Mouse (Mus musculus): Measurements from ENCODE around the gene Mymx.

The Mymx gene

GRCm38 (mm10) chr17:45589844-45590243 is 12.1 kb downstream of the Mymx start:
- DNase-seq (ENCODE audit: low spot score) = no peak

GRCm38 (mm10) chr17:45589236-45589635 is 12.7 kb downstream of the Mymx start:
- DNase-seq (ENCODE audit: low spot score) = no peak

GRCm38 (mm10) chr17:45588370-45588769 is 13.5 kb downstream of the Mymx start:
- no peak for DNase-seq (ENCODE audit: low spot score)

DNA sequence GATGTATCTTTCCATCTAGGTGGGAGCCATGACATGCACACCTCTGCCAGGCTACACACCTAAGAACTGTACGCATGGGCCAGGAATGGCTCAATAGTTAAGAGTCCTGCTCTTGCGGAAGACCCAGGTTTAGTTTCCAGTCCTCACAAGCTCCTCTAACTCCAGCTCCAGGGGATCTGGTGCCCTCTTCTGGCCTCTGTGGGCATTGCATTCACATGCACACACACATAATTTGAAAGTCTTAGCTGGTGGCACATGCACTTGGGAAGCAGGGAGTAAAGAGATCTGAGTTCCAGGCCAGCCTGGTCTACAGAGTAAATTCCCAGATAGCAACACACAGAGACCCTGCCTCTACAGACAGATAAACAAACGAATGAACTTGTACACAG is 15.5 kb downstream of the Mymx start:
- no peak for DNase-seq (ENCODE audit: low spot score)

- no peak for DNase-seq (ENCODE audit: low spot score)
These were observed 16.0 kb downstream of the Mymx start for GRCm38 (mm10) chr17:45585725-45586448.

DNA sequence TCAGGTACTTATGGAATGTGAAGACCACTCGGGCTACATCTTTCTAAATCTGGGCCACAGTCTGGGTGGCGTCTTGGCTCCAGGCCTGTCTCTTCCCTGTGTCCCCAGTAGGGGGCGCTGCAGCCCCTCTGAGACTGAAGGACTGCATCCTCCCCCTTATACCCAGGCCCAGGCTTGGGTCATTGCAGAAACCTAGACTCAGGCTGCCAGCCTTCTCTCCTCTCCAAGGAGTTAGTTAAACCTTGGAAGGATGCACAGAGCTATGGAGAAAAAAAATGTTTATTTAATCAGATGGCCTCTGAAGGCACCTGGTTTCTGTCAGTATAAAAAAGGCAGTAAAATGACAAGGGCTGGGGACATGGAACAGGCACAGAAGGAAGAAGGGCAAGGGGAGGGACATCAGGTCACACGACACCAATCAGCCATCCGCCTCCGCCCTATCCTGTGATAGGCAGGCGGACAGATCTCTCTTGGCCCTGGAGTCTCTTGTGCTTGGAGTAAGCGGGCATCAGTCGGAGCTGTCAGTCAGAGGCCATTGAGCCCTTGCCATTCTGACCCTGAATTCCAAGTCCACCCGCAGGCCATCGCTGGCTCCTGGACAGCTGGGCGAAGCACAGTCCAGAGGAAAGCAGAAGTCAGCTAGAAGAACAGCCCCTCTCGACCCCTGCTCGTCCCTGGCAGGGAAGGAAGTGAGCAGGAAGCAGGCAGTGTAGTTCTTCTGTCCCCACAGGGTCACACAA is 16.8 kb downstream of the Mymx start:
- DNase-seq (ENCODE audit: low spot score) = peak; percentile 61

DNA sequence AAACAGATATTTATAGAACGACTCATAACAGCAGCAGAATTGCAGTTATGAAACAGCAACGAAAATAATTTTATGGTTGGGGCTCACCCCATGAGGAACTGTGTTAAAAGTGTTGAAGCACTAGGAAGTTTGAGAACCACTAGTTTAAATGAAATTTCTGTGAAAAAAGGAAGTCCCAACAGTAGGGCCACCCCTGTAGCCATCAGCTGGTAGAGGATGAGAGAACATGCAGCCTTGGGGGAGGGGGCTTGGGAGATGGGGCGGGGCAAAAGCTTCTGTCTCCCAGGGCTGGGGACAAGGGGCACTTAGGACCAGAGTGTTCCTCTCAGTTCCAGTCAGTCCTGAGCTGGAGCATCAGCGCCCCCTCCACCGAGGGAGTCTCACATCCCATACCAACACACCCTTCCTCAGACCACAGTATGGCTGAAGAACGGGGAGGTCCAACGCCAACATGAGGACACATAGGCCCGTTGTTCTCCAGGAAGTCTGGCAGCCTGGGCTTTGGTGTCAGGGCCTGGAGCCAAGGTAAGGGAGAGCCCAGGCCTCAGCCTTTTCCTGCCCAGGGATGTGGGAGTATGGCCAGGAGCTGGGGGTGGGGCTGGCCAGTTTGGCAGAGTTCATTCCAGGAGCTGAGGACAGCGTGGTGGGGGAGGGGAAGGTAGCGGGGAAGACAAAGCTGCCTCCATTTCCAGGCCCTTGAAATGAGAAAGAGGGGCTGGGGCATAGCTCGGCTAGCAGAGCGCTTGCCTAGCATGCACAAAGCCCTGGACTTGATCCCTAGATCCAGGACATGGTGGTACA is 17.6 kb downstream of the Mymx start:
- DNase-seq (ENCODE audit: low spot score) = no peak

- no peak for DNase-seq (ENCODE audit: low spot score)
These were observed 19.1 kb downstream of the Mymx start for GRCm38 (mm10) chr17:45582715-45583355.

- no peak for DNase-seq (ENCODE audit: low spot score)
These were observed 19.7 kb downstream of the Mymx start for GRCm38 (mm10) chr17:45582188-45582587.

DNA sequence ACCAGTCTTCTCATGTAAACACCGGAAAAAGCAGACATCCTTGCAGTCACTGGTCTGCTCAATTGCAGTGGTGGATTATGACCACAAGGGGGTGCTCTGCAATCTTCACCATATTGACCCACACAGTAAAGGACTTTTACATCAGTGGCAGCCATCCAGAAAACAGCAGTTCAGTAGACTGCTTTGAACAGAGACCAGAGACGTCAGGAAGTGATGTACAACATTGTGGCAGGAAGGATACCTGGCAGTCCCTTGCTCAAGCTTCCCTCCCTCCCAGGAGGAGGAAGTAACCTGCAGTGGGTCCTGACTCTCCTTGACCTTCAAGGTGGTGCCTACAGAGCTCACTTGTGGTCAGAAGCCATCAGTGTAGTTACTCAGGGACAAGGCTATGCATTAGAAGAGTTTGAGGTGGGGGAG is 20.3 kb downstream of the Mymx start:
- peak; percentile 48 for DNase-seq (ENCODE audit: low spot score)

- DNase-seq (ENCODE audit: low spot score) = no peak
These were observed 20.9 kb downstream of the Mymx start for GRCm38 (mm10) chr17:45580958-45581477.

- DNase-seq (ENCODE audit: low spot score) = no peak
These were observed 22.3 kb downstream of the Mymx start for GRCm38 (mm10) chr17:45579554-45579953.

DNA sequence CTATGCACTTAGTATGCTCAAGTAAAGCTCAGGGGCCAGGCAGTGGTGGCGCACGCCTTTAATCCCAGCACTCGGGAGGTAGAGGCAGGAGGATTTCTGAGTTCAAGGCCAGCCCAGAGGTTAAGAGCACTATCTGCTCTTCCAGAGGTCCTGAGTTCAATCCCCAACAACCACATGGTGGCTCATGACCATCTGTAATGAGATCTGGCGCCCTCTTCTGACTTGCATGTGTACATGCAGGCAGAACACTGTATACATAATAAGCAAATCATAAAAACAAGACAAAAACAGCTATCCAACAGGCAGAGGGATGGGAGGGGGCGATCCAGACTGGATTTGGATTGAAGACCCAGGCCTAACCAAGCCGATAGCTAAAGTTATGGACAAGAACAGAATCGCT is 23.1 kb downstream of the Mymx start:
- DNase-seq (ENCODE audit: low spot score) = no peak

DNA sequence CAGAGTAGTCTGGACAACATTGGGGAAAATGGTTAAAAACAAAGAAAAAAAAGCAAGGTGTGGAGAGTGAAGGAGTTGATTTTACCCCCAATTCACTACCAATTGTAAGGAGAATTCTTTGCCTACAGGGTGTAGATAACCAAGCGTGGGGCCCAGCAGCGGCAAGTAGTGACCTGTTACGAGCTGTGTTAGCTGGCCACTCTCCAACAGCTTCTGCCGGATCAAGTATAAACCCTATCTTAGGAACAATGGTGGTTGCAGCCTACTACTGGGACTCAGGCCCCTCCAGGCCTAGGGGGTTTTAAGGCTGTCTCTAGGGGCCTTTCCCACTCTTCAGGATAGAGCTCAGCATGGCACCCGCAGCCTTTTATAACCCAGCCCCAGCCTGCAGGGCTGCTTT is 23.7 kb downstream of the Mymx start:
- no peak for DNase-seq (ENCODE audit: low spot score)

DNA sequence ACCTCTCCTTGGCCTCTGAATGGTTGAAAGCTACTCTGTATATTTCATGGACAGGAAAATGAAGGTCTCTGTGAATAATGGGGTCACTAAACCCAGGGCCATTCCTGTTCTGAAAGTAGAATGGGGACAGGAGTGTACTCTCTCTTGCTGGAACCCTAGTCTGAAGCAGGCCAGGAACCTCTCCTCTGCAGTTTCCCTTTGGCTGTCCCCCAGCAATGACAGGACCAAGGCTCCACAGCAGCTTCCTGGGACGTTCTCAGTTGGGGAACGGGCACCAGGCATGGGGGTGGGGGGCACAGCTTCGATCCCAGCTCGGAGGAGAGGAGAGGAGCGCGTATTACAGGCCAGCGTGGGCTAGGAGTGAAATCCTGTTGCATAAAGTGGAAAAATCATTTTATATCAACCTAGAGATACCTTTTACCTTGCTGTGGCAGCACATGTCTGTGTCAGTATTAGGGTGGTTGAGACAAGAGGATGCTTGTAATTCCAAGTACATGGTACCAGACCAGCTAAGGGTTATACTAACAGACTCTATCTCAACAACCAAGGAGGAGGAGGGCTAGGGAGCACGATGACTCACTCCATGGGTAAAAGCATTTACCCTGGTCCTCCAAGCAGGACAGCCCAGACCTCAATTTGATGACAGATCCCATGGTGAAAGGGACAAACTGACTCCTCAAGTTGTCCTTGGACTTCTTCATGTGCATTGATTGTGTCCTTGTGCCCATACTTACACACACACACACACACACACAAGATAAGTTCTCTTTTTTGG is 26.6 kb downstream of the Mymx start:
- no peak for DNase-seq (ENCODE audit: low spot score)

- peak; percentile 31 for DNase-seq (ENCODE audit: low spot score)
These were observed 27.7 kb downstream of the Mymx start for GRCm38 (mm10) chr17:45574129-45574761.

- peak; percentile 98 for DNase-seq (ENCODE audit: low spot score)
These were observed 28.1 kb downstream of the Mymx start for GRCm38 (mm10) chr17:45573780-45574123.

- peak; percentile 99 for DNase-seq (ENCODE audit: low spot score)
These were observed 28.7 kb downstream of the Mymx start, which contains the start of gene Hsp90ab1 for GRCm38 (mm10) chr17:45573087-45573779. Gene Hsp90ab1 (minus strand): TSS chr17:45573271.

DNA sequence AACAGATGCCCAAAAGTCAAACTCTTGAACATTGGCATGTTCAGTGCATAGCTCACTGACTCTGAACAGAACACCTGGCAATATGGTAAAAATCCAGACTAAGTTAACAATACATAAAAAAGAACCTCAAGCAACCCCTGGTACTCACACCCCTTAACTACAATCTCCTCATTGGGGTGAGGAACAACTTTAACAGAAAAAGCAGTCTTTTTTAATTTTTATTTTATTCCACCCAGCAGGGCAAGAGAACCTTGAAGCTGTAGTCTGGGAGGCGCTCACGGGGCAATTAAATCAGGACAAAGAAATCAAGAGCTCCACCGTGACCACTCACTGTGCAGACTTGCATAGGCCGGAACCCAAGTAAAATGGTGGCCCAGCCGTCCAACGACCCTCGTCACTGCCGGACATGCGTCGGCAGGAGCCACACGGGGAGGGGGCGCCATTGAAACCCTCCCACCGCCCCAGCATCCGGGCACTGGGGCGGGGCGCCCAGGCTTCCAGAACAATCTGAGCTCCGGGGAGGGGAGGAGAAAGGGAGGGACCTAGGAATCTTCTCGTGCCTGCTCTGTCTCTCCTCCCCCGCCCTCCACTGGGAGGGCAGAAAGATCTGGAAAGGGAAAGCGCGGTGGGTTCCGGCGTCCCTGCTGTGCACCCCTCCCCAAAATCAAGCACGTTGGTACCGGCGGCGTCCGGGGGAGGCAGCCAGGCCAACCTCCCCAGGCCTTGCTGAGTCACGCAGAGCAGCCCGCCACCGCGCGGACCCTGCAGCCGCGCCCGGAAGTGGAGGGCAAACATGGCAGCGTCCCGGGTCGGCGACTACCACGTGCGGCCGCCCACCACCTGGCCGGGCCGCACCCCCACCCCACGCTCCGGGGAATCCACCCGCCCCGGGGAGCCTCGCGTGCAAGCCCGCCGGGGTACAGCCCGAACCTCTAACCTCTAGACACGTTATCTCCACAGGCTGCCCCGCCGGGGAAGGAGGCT is 29.5 kb downstream of the Mymx start:
- DNase-seq (ENCODE audit: low spot score) = peak; percentile 91

Measured in yolk sac, embryonic 10.5 days (tissue).